Mouse (Mus musculus) embryonic facial prominence, embryonic 10.5 days (tissue): Measurements from ENCODE around the gene 2010111I01Rik. TPM values are rescaled to one million over a fixed set of nuclear protein-coding genes. Genes with fewer than 3 reads are reported as not detected.

Experiments
- DNase-seq: peaks from one replicate; pipeline ENCODE4 v3.0.0-alpha.2; 2017; ENCODE audit warnings: low spot score
- H3K27ac ChIP-seq: fragments of 300-500 bp; sonication (generic); replicated peaks from 2 replicates; pipeline ENCODE4 v1.5.1; 2016; ENCODE audit warnings: mild to moderate bottlenecking
- H3K27me3 ChIP-seq: fragments of 300-500 bp; sonication (generic); replicated peaks from 2 replicates; pipeline ENCODE4 v1.6.1; 2016; ENCODE audit warnings: low read depth, mild to moderate bottlenecking; ENCODE audit not compliant: poor library complexity, severe bottlenecking
- H3K36me3 ChIP-seq: fragments of 300-500 bp; sonication (generic); replicated peaks from 2 replicates; pipeline ENCODE4 v1.6.1; 2016; ENCODE audit warnings: mild to moderate bottlenecking, moderate library complexity
- H3K4me1 ChIP-seq: fragments of 300-500 bp; sonication (generic); 2 replicates; pipeline ENCODE4 v1.6.1; 2016
- H3K4me3 ChIP-seq: fragments of 300-500 bp; sonication (generic); 2 replicates; pipeline ENCODE4 v1.5.1; 2016; ENCODE audit warnings: mild to moderate bottlenecking, moderate library complexity
- H3K9me3 ChIP-seq: fragments of 300-500 bp; sonication (generic); 2 replicates; pipeline ENCODE4 v1.6.1; 2016; ENCODE audit warnings: mild to moderate bottlenecking
- WGBS: fragments of 180-500 bp; shearing (Covaris S2); methylation state at CpG from one replicate; pipeline ENCODE4 v1.1.7; 2016; 5-methylcytosine and 5-hydroxymethylcytosine counted together
- polyA plus RNA-seq: library from polyadenylated mRNA; unstranded; fragments of >200 nt; fragmentation: Nextera tagmentation; extraction: Ambion mirVana; gene quantifications from 2 replicates; pipeline ENCODE4 v1.2.1, GENCODE M21; 2016

2010111I01Rik gene
- polyA plus RNA-seq, 1 experiment from 2014 or later = 88.8 TPM

GRCm38 (mm10) chr13:63112598-63113372, 148.1 kb downstream of the 2010111I01Rik start:
- peak; percentile 57 for DNase-seq
- Histone ChIP-seq H3K9me3 (0 out of 2 replicates have a peak, but pooled peaks cover 4% of the 10 kb centered on the region), H3K4me3 (no peak overlapping the region), H3K4me1 (peaks cover 40% of the 10 kb centered on the region), H3K36me3 (no peaks in the 10 kb centered on the region), H3K27ac (peak overlapping the region; percentile 86), H3K27me3 (no peaks in the 10 kb centered on the region; the same call in 1 of the 2 replicates)
- 53% methylated on average over 10 of the region's 10 CpGs for WGBS

GRCm38 (mm10) chr13:63113881-63114301, 149.2 kb downstream of the 2010111I01Rik start:
- no peaks in the 10 kb centered on the region for H3K36me3 ChIP-seq
- DNase-seq = no peak
- H3K27me3 ChIP-seq = no peaks in the 10 kb centered on the region; the same call in 1 of the 2 replicates
- H3K4me3 ChIP-seq = no peak overlapping the region
- no peak overlapping the region; the same call in 1 of the 2 replicates for H3K27ac ChIP-seq
- H3K9me3 ChIP-seq = 0 out of 2 replicates have a peak, but pooled peaks cover 4% of the 10 kb centered on the region
- 56% methylated on average over 4 of the region's 4 CpGs for WGBS
- peaks cover 35% of the 10 kb centered on the region for H3K4me1 ChIP-seq

DNA sequence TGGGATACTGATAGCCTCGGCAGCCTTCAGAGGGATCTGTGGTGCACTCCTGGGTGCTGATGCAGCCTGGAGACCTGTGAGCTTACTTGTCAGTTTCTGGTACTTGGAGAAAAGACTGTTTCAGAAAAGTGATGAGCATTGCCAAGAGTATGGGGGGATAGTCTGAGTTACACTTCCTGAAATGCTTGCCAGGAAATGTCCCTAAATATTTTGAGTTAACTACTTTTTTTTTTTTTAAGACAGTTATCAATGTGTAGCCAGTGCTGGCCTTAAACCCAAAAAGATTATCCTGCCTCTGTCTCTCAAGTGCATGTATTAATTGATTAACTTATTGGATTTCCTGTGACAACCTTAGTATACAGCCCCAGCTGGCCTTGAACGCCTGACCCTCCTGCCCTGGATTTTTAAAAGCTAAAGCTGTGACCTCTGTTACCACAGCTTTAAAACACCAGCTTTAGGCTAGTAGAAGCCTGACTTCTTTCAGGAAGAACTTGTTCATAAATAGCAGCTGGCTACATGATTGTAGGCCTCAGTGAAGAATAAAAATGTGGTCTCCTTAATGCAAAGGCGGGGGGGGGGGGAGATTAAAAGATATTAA, 150.6 kb downstream of the 2010111I01Rik start:
- peaks cover 27% of the 10 kb centered on the region for H3K4me1 ChIP-seq
- no peak overlapping the region for H3K4me3 ChIP-seq
- no peak overlapping the region; the same call in 1 of the 2 replicates for H3K27ac ChIP-seq
- DNase-seq = no peak
- 0 out of 2 replicates have a peak, but pooled peaks cover 4% of the 10 kb centered on the region for H3K9me3 ChIP-seq
- 77% methylated on average over 3 of the region's 3 CpGs for WGBS
- no peaks in the 10 kb centered on the region for H3K36me3 ChIP-seq
- no peaks in the 10 kb centered on the region; the same call in 1 of the 2 replicates for H3K27me3 ChIP-seq

DNA sequence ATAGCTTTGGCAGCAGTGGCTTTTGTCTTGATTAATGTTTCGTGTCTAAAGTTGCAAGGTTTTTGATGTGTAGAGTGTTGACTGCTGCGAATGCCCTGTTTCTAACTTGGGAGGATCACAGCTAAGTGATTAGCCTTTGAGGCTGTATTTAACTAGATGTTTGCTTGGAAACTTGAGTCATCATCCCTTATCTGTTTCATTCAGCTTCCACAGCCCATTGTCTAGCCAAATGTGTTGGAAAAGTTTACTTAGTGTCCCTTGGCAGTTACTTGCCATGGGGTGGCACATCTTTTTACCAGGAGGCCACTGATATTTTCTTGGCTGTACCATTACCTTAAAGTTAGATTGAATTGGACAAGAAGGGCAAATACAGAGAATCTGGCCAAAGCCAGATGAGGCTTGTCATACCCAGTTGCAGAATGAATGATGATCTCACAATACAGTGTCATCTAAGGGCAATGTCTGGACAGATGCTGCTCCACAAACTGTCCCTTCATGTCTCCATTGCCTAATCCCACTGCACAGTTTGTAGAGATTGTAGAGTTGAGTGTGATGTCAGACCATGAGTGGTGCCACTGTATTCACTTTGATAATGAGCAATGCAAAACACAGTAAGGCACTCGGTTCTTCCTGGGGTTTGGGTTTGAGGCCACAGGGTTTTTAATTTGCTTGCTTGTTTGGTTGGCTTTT, 152.9 kb downstream of the 2010111I01Rik start:
- Histone ChIP-seq H3K36me3 (no peaks in the 10 kb centered on the region), H3K27me3 (no peaks in the 10 kb centered on the region; the same call in 1 of the 2 replicates), H3K4me1 (peaks cover 16% of the 10 kb centered on the region), H3K27ac (no peak overlapping the region), H3K9me3 (0 out of 2 replicates have a peak, but pooled peaks cover 4% of the 10 kb centered on the region), H3K4me3 (no peak overlapping the region)
- WGBS = 82% methylated on average over 3 of the region's 3 CpGs
- no peak for DNase-seq

DNA sequence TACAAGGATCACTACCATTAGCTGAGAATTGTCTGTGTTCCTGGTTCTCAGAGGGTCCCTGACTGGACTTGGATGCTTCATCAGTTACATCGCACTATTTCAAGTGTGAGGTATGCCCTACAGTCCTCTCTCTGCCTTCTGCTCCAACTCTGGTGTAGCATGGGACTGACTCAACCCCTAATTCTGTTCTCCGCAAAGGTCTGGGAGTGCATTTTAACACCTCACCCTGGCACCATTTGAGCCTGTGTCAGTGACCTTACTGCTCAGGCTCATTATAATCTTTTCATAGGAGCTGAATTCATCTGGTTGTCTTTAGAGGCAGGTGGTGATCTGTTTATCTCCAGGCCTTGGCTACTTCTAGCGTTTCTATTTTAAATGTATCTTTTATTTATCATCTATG, 154.0 kb downstream of the 2010111I01Rik start:
- no peaks in the 10 kb centered on the region; the same call in 1 of the 2 replicates for H3K27me3 ChIP-seq
- no peak for DNase-seq
- H3K27ac ChIP-seq = no peak overlapping the region
- H3K36me3 ChIP-seq = no peaks in the 10 kb centered on the region
- no peak overlapping the region for H3K4me3 ChIP-seq
- 91% methylated on average over 3 of the region's 3 CpGs for WGBS
- peaks cover 6% of the 10 kb centered on the region for H3K4me1 ChIP-seq
- H3K9me3 ChIP-seq = 0 out of 2 replicates have a peak, but pooled peaks cover 4% of the 10 kb centered on the region

DNA sequence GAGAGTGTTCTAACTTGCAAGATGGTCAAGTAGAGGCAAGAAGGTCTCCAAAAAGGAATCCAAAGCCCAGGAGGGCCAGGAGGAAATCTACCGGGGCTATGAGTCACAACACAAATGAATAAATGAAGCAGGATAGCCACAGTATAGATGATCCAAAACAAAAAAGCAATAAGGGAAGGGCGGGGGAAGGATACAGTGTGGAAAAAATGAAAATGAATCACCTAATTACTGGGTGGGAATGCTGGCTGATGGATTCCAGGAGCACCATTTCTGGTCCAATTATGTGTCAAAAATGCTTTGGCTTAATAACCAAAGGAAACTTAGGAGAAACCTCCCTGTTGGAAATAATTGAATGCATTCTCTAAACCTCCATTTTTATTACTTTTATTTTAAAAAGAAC, 155.6 kb downstream of the 2010111I01Rik start:
- no peaks in the 10 kb centered on the region for H3K4me1 ChIP-seq
- 0 out of 2 replicates have a peak, but pooled peaks cover 4% of the 10 kb centered on the region for H3K9me3 ChIP-seq
- H3K27ac ChIP-seq = no peak overlapping the region
- H3K27me3 ChIP-seq = no peaks in the 10 kb centered on the region; the same call in 1 of the 2 replicates
- no peaks in the 10 kb centered on the region for H3K36me3 ChIP-seq
- H3K4me3 ChIP-seq = no peak overlapping the region
- DNase-seq = no peak
- 92% methylated on average over 2 of the region's 2 CpGs for WGBS

DNA sequence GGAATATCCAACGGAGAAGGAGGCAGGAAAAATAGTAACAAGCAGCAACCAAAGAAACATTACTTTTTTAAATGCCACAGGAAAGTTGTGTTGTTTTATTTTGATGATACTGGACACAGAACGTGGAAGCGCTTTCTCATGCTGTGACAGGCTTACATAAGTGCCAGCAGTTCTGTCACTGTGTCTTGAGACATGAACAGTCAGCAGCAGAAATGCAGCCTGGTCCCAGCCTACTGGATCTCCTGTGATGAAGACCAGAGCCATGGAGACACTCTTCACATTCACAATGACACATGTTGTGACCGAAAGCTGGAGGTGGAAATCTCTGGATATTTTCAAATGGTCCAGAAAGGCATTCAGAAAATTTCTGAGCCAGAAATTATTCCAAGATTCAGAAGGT, 157.1 kb downstream of the 2010111I01Rik start:
- no peaks in the 10 kb centered on the region; the same call in 1 of the 2 replicates for H3K27me3 ChIP-seq
- no peaks in the 10 kb centered on the region for H3K9me3 ChIP-seq
- 89% methylated on average over 4 of the region's 4 CpGs for WGBS
- H3K4me3 ChIP-seq = no peak overlapping the region
- H3K36me3 ChIP-seq = no peaks in the 10 kb centered on the region
- no peak overlapping the region for H3K27ac ChIP-seq
- no peak for DNase-seq
- H3K4me1 ChIP-seq = no peaks in the 10 kb centered on the region

- no peak for DNase-seq
- Histone ChIP-seq H3K4me3 (no peak overlapping the region), H3K36me3 (peaks cover 6% of the 10 kb centered on the region; the same call in 1 of the 2 replicates), H3K27me3 (no peaks in the 10 kb centered on the region), H3K9me3 (peaks cover 12% of the 10 kb centered on the region), H3K4me1 (no peaks in the 10 kb centered on the region), H3K27ac (no peak overlapping the region)
- WGBS = 75% methylated on average over 3 of the region's 3 CpGs
Observed at GRCm38 (mm10) chr13:63126206-63126605, 161.5 kb downstream of the 2010111I01Rik start.

- DNase-seq = no peak
- no peak overlapping the region for H3K27ac ChIP-seq
- no peaks in the 10 kb centered on the region for H3K4me1 ChIP-seq
- H3K27me3 ChIP-seq = no peaks in the 10 kb centered on the region
- H3K4me3 ChIP-seq = no peak overlapping the region
- peaks cover 6% of the 10 kb centered on the region; the same call in 1 of the 2 replicates for H3K36me3 ChIP-seq
- 91% methylated on average over 1 of the region's 1 CpGs for WGBS
- H3K9me3 ChIP-seq = peaks cover 12% of the 10 kb centered on the region
Observed at GRCm38 (mm10) chr13:63127516-63127915, 162.8 kb downstream of the 2010111I01Rik start.

GRCm38 (mm10) chr13:63134879-63135421, 170.3 kb downstream of the 2010111I01Rik start:
- H3K27ac ChIP-seq = no peak overlapping the region
- DNase-seq = no peak
- no peak overlapping the region for H3K4me3 ChIP-seq
- WGBS = 72% methylated on average over 5 of the region's 5 CpGs
- no peaks in the 10 kb centered on the region for H3K9me3 ChIP-seq
- H3K4me1 ChIP-seq = peaks cover 14% of the 10 kb centered on the region
- H3K36me3 ChIP-seq = no peaks in the 10 kb centered on the region
- H3K27me3 ChIP-seq = no peaks in the 10 kb centered on the region

DNA sequence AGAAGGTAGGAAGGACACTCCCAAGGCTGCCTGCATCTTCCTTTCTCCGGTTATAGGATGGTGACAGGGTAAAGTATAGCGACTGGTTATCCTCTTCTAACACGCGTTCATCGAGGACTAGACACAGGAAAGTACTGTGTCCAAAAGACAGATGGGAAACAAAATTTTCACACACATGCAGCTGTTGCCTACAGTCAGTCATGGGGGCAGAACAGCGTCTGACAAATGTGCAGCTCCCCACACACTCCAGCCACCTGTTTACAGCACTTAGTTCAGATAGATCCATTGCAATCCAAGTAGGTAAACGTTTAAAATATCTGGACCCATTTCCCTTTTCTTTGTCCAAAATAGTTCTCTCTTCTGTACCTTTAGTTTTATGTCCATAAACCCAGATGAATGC, 171.3 kb downstream of the 2010111I01Rik start:
- H3K36me3 ChIP-seq = no peaks in the 10 kb centered on the region
- H3K27me3 ChIP-seq = no peaks in the 10 kb centered on the region
- DNase-seq = no peak
- H3K27ac ChIP-seq = no peak overlapping the region
- H3K9me3 ChIP-seq = no peaks in the 10 kb centered on the region
- 88% methylated on average over 7 of the region's 7 CpGs for WGBS
- H3K4me1 ChIP-seq = peaks cover 14% of the 10 kb centered on the region
- H3K4me3 ChIP-seq = no peak overlapping the region

- DNase-seq = no peak
- no peaks in the 10 kb centered on the region for H3K27me3 ChIP-seq
- H3K4me3 ChIP-seq = no peak overlapping the region
- H3K36me3 ChIP-seq = no peaks in the 10 kb centered on the region
- no peak overlapping the region for H3K27ac ChIP-seq
- no peaks in the 10 kb centered on the region for H3K9me3 ChIP-seq
- 79% methylated on average over 1 of the region's 1 CpGs for WGBS
- peaks cover 14% of the 10 kb centered on the region for H3K4me1 ChIP-seq
Observed at GRCm38 (mm10) chr13:63136775-63137174, 172.1 kb downstream of the 2010111I01Rik start.
